Mouse (Mus musculus): ENCODE measurements around the gene Clcn2. TPM values are rescaled to one million over a fixed set of nuclear protein-coding genes. Genes with fewer than 3 reads are reported as not detected.
A peak's percentile ranks its signal among the peaks of the same experiment; 100 is the strongest.

Gene Clcn2
- polyA plus RNA-seq, 1 experiment from 2014 or later: 15.3 TPM

DNA sequence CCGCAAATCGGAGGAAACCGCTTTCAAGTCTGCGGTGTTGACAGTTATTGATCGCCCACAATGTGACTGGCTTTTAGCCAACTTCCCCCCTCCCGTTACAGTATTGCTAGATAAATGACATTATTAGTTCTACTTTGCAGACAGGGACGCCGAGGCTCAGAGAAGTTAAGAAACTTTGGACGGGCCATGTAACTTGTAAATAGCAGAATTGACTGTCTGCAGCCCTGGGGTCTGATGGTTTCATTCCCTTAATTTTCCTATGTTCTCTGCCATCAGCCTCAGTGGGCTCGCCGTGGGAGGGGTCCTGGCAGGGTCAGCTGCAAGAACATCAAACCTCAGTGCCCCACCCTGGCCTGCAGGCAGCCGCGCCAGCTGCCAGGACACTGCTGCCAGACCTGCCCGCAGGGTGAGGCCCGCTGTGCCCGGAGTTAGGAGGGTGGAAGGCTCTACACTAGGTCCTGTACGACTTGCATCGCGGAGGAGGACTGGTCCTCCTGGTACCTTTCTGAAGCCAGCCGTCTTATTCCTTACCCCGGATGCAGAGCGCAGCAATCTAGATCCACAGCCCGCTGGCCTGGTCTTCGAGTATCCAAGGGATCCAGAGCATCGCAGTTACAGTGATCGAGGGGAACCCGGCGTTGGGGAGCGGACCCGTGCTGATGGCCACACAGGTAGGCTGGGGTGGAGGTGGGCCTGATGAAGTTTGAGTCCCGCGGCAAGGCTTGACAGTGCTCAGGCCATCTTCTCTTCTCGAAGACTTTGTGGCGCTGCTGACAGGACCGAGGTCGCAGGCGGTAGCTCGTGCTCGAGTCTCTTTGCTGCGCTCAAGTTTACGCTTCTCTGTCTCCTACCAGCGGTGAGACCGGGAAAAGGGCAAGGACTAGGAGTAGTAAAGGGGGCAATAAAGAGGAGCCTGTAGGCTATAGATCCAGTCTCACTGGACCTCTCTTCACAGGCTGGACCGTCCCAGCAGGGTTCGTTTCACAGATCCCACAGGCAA is 16.5 kb upstream of the Clcn2 start, which contains the start of gene Thpo:
Thpo (minus strand) TSS at position 781 of the 1,000 bp plus-strand sequence.
- no peaks in the 10 kb centered on the region for H3K9me3 ChIP-seq
- whole genome bisulfite sequencing: 8% methylated on average over 45 of the region's 45 CpGs
- ATAC-seq (ENCODE audit: insufficient read depth, low FRiP score, low read depth): no peak
- no peaks in the 10 kb centered on the region for H3K36me3 ChIP-seq
- peaks cover 10% of the 10 kb centered on the region for H3K4me1 ChIP-seq
- peaks cover 19% of the 10 kb centered on the region for H3K27me3 ChIP-seq (replicated peaks)
- peak within 1 kb of the TSS; percentile 64 for H3K4me3 ChIP-seq (replicated peaks)
- peak within 1 kb of the TSS; percentile 98 for H3K4me2 ChIP-seq
- peak within 1 kb of the TSS; percentile 69 for H3K9ac ChIP-seq
- H3K27ac ChIP-seq: no peak within 1 kb of the TSS

GRCm38 (mm10) chr16:20732925-20733730 is 15.6 kb upstream of the Clcn2 start, which contains the start of gene Chrd:
Chrd (plus strand) TSS chr16:20733127.
- Histone ChIP-seq H3K9ac (peak within 1 kb of the TSS; percentile 69), H3K4me1 (peaks cover 10% of the 10 kb centered on the region), H3K27me3 (replicated peaks) (peaks cover 19% of the 10 kb centered on the region), H3K4me2 (peak within 1 kb of the TSS; percentile 98), H3K36me3 (no peaks in the 10 kb centered on the region), H3K27ac (peak within 1 kb of the TSS; percentile 75), H3K4me3 (replicated peaks) (peak within 1 kb of the TSS; percentile 64), H3K9me3 (no peaks in the 10 kb centered on the region)
- WGBS: under 1% methylated on average over 56 of the region's 70 CpGs
- peak; percentile 72; the same call in 1 of the 2 replicates for ATAC-seq (ENCODE audit: insufficient read depth, low FRiP score, low read depth)

GRCm38 (mm10) chr16:20732251-20732924 is 14.8 kb upstream of the Clcn2 start:
- Histone ChIP-seq H3K36me3 (no peaks in the 10 kb centered on the region), H3K4me2 (peak overlapping the region; percentile 98), H3K27me3 (replicated peaks) (peaks cover 19% of the 10 kb centered on the region), H3K9me3 (no peaks in the 10 kb centered on the region), H3K4me3 (replicated peaks) (peak overlapping the region; percentile 64), H3K9ac (peak overlapping the region; percentile 69), H3K27ac (peak overlapping the region; percentile 75), H3K4me1 (peaks cover 10% of the 10 kb centered on the region)
- 0 out of 2 replicates have a peak, but pooled peaks have one; percentile 30 for ATAC-seq (ENCODE audit: insufficient read depth, low FRiP score, low read depth)
- WGBS: 2% methylated on average over 21 of the region's 30 CpGs

- Histone ChIP-seq H3K4me1 (peaks cover 10% of the 10 kb centered on the region), H3K9ac (no peak overlapping the region), H3K9me3 (no peaks in the 10 kb centered on the region), H3K27ac (no peak overlapping the region), H3K4me3 (replicated peaks) (no peak overlapping the region), H3K4me2 (no peak overlapping the region), H3K27me3 (replicated peaks) (peaks cover 19% of the 10 kb centered on the region), H3K36me3 (no peaks in the 10 kb centered on the region)
- WGBS: 66% methylated on average over 5 of the region's 5 CpGs
- no peak for ATAC-seq (ENCODE audit: insufficient read depth, low FRiP score, low read depth)
Measured at GRCm38 (mm10) chr16:20731688-20732087, 14.1 kb upstream of the Clcn2 start.

DNA sequence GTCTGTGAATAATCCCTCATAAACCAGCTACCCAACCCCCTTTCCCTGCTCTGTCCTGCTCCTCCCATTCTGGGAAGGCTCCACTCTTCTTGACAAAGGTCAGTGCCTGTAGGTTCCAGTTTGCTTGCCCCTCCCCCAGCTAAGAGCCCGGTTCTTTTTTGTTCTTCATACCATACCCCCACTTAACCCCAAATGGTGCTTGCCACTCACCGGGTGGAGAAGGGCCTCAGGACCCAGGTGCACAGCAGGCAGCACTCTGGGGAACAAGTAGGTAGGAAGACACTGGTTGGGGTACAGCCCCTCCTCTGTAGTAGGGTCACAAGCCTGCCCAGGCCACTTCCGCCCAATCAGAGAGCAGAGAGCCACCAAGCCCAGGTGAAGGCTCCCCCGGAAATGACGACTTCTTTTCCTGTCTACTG is 12.8 kb upstream of the Clcn2 start:
- H3K4me1 ChIP-seq: peaks cover 10% of the 10 kb centered on the region
- no peaks in the 10 kb centered on the region for H3K36me3 ChIP-seq
- H3K27ac ChIP-seq: no peak overlapping the region
- no peak overlapping the region for H3K4me2 ChIP-seq
- no peak overlapping the region for H3K4me3 ChIP-seq (replicated peaks)
- no peak for ATAC-seq (ENCODE audit: insufficient read depth, low FRiP score, low read depth)
- no peak overlapping the region for H3K9ac ChIP-seq
- H3K27me3 ChIP-seq (replicated peaks): peaks cover 19% of the 10 kb centered on the region
- 29% methylated on average over 5 of the region's 5 CpGs for WGBS
- no peaks in the 10 kb centered on the region for H3K9me3 ChIP-seq

DNA sequence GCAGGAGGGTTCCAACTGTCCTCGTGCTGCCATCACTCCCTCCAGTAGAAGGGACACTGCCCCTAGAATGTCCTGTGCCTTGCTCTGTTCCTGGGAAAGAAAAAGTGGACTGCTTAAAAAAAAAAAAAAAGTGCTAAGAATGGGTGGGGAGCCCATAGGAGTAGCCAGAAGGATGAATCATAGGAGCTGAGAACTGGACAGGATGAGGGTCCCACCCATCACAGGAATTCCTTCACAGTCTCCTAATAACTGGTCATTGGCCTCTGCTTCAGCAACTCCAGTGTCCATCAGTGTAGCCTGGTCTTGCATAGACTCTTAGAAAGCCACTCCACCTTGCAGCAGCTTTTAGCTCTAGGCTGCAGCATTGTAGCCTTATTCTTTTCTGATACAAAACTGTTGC is 8.8 kb upstream of the Clcn2 start:
- WGBS: 71% methylated on average over 1 of the region's 1 CpGs
- Histone ChIP-seq H3K4me2 (no peak overlapping the region), H3K36me3 (peaks cover 10% of the 10 kb centered on the region; the same call in 1 of the 2 replicates), H3K27ac (no peak overlapping the region), H3K9ac (no peak overlapping the region), H3K4me3 (replicated peaks) (no peak overlapping the region), H3K27me3 (replicated peaks) (no peaks in the 10 kb centered on the region), H3K9me3 (no peaks in the 10 kb centered on the region), H3K4me1 (no peaks in the 10 kb centered on the region)
- ATAC-seq (ENCODE audit: insufficient read depth, low FRiP score, low read depth): no peak

DNA sequence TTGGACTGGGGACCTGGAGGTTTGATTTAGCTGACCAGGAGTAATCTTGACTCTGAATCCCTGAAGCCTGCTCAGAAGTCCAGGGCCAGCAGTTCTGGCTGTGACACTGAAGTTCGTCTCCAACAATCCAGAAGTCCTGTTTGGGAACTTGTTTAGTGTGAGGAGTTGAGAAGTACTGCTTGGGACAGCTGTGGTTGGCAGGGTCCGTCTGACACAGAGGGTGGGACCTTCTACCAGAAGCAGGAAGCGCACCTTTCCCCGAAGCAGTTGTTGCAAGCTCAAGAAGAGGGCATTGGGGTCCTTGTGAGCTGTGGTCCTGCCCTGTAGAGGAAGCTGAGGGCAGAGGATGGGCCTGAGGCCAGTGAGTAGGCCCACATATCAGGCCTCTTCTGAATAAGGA is 8.2 kb upstream of the Clcn2 start:
- 76% methylated on average over 4 of the region's 4 CpGs for WGBS
- no peak overlapping the region for H3K9ac ChIP-seq
- H3K4me3 ChIP-seq (replicated peaks): no peak overlapping the region

GRCm38 (mm10) chr16:20725321-20725720 is 7.8 kb upstream of the Clcn2 start:
- Histone ChIP-seq H3K27ac (no peak overlapping the region), H3K9ac (no peak overlapping the region), H3K4me2 (no peak overlapping the region), H3K9me3 (no peaks in the 10 kb centered on the region), H3K4me3 (replicated peaks) (no peak overlapping the region), H3K27me3 (replicated peaks) (no peaks in the 10 kb centered on the region), H3K4me1 (no peaks in the 10 kb centered on the region), H3K36me3 (peaks cover 10% of the 10 kb centered on the region; the same call in 1 of the 2 replicates)
- WGBS: 75% methylated on average over 7 of the region's 7 CpGs
- ATAC-seq (ENCODE audit: insufficient read depth, low FRiP score, low read depth): no peak

More for the DNA sequence above, 8.2 kb upstream of the Clcn2 start:
- Histone ChIP-seq H3K27me3 (replicated peaks) (no peaks in the 10 kb centered on the region), H3K27ac (no peak overlapping the region), H3K36me3 (peaks cover 10% of the 10 kb centered on the region; the same call in 1 of the 2 replicates), H3K4me2 (no peak overlapping the region), H3K9me3 (no peaks in the 10 kb centered on the region), H3K4me1 (no peaks in the 10 kb centered on the region)
- no peak for ATAC-seq (ENCODE audit: insufficient read depth, low FRiP score, low read depth)

DNA sequence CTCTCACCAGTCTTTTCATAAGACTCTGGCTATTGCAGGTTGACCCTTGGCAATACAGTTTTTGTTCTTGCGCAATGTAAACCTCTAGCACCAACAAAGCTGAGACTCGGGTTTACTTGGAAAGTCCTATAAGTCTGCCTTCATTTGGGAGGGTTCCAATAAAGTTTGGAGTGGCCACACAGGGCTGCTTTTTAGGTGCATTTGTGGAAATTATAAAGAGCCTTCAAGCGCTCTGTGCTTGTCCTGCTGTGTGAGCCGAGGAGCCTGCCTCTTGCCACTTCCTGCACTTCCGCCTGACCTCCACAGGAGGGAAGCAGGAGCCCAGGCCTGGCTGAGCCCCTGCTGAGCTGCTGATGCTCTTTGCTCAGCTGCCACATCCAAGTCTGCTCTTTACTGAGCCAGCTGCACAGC is 6.8 kb upstream of the Clcn2 start:
- Histone ChIP-seq H3K9ac (no peak overlapping the region), H3K27me3 (replicated peaks) (no peaks in the 10 kb centered on the region), H3K4me2 (no peak overlapping the region), H3K27ac (no peak overlapping the region), H3K4me3 (replicated peaks) (no peak overlapping the region), H3K4me1 (no peaks in the 10 kb centered on the region), H3K36me3 (peaks cover 14% of the 10 kb centered on the region; the same call in 1 of the 2 replicates), H3K9me3 (no peaks in the 10 kb centered on the region)
- WGBS: 35% methylated on average over 5 of the region's 5 CpGs
- peak; percentile 71 for ATAC-seq (ENCODE audit: insufficient read depth, low FRiP score, low read depth)

- Histone ChIP-seq H3K4me3 (replicated peaks) (no peak overlapping the region), H3K9ac (no peak overlapping the region), H3K27ac (no peak overlapping the region), H3K9me3 (no peaks in the 10 kb centered on the region), H3K4me2 (no peak overlapping the region), H3K27me3 (replicated peaks) (no peaks in the 10 kb centered on the region), H3K4me1 (0 out of 2 replicates have a peak, but pooled peaks cover 5% of the 10 kb centered on the region), H3K36me3 (peaks cover 14% of the 10 kb centered on the region; the same call in 1 of the 2 replicates)
- ATAC-seq (ENCODE audit: insufficient read depth, low FRiP score, low read depth): no peak
- 31% methylated on average over 4 of the region's 4 CpGs for WGBS
Measured at GRCm38 (mm10) chr16:20723247-20723646, 5.7 kb upstream of the Clcn2 start.

- peaks cover 14% of the 10 kb centered on the region; the same call in 1 of the 2 replicates for H3K36me3 ChIP-seq
- no peak overlapping the region for H3K4me3 ChIP-seq (replicated peaks)
- H3K9ac ChIP-seq: no peak overlapping the region
- no peak overlapping the region for H3K4me2 ChIP-seq
- ATAC-seq (ENCODE audit: insufficient read depth, low FRiP score, low read depth): no peak
- H3K27ac ChIP-seq: no peak overlapping the region
- H3K9me3 ChIP-seq: no peaks in the 10 kb centered on the region
- WGBS: 57% methylated on average over 4 of the region's 4 CpGs
- H3K4me1 ChIP-seq: 0 out of 2 replicates have a peak, but pooled peaks cover 5% of the 10 kb centered on the region
- H3K27me3 ChIP-seq (replicated peaks): no peaks in the 10 kb centered on the region
Measured at GRCm38 (mm10) chr16:20722736-20723135, 5.2 kb upstream of the Clcn2 start.
